Mouse (Mus musculus): ENCODE results near the gene Skap1. TPM values are rescaled to one million over a fixed set of nuclear protein-coding genes. Genes with fewer than 3 reads are reported as not detected.
A peak's percentile ranks its signal among the peaks of the same experiment; 100 is the strongest.

The Skap1 gene
- total and polyA plus RNA-seq, 3 experiments = 0.25 to 0.98 TPM; not detected in 1

GRCm38 (mm10) chr11:96576491-96577427 is 112.4 kb downstream of the Skap1 start:
- no peak for TF ChIP-seq CTCF (IDR thresholded peaks at IDR 0.05)
- no peak for TF ChIP-seq EP300 (IDR thresholded peaks at IDR 0.05; ENCODE audit: insufficient read depth, low read depth, low read length)
- no peak for TF ChIP-seq POLR2A (IDR thresholded peaks at IDR 0.05; ENCODE audit: insufficient read depth, low read depth, low read length)
- Histone ChIP-seq H3K36me3 (ENCODE audit: control insufficient read depth, insufficient read depth, low read length) (no peaks in the 10 kb centered on the region), H3K9ac (ENCODE audit: low read depth, low read length) (no peak overlapping the region), H3K4me1 (ENCODE audit: control insufficient read depth, insufficient read depth, low read length) (no peaks in the 10 kb centered on the region), H3K27ac (no peak overlapping the region), H3K79me2 (replicated peaks; ENCODE audit: control insufficient read depth, insufficient read depth, low read length) (no peaks in the 10 kb centered on the region), H3K27me3 (ENCODE audit: control insufficient read depth, insufficient read depth, low read length) (peaks cover 3% of the 10 kb centered on the region; the same call in 1 of the 2 replicates), H3K4me3 (no peak overlapping the region)
- DNase-seq = no peak
- 56% methylated on average over 14 of the region's 14 CpGs for WGBS
- intact Hi-C loops (cut with DNase I) = loop anchor here (5.0 kb wide), 1 partner anchor 46 kb away; no protein-coding TSS in a partner anchor

GRCm38 (mm10) chr11:96578551-96579283 is 114.3 kb downstream of the Skap1 start:
- H3K27me3 ChIP-seq (ENCODE audit: control insufficient read depth, insufficient read depth, low read length) = peaks cover 3% of the 10 kb centered on the region; the same call in 1 of the 2 replicates
- H3K9ac ChIP-seq (ENCODE audit: low read depth, low read length) = no peak overlapping the region
- WGBS = 31% methylated on average over 25 of the region's 25 CpGs

DNA sequence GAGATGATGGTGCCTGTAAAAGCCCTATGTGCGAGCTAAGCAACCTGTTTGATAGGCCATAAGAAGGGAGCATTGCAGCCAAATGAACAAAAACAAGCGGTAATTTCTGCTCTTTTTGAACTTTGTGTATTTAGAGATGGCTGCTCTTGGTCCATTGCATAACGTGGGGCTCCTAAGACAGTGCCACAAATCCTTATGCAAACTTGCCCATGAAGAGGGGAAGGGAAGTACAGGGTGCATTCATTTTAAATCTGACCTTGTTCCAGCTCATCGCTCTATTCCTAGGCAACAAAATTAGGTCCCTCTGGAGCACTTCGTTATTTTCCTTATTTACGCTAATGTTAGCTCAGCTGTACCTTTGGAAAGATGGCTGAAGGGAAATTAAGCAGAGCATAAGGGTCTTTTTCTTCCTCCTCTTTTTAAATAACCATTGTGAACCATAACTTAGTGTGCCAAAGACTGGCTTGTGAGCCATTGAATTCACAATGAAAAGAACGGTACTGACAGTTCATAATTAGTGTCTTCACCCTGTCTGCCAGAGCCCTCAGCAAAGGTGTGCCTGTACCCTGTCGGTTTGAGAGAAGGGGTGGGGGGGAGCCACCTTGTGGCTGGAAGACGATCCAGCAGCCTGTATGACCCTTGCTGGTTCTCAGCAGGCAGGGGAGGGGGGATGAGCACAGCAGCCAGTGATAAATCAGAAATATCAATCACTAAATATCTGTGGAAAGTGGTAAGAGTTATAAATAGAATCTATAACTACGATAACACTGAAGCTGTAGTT is 117.4 kb downstream of the Skap1 start:
- DNase-seq = peak in 1 of 2 experiments; percentile 20
- peak; percentile 64 for TF ChIP-seq CTCF (IDR thresholded peaks at IDR 0.05)
- TF ChIP-seq EP300 (IDR thresholded peaks at IDR 0.05; ENCODE audit: insufficient read depth, low read depth, low read length) = no peak
- no peak for TF ChIP-seq POLR2A (IDR thresholded peaks at IDR 0.05; ENCODE audit: insufficient read depth, low read depth, low read length)
- Histone ChIP-seq H3K36me3 (ENCODE audit: control insufficient read depth, insufficient read depth, low read length) (no peaks in the 10 kb centered on the region), H3K27ac (no peak overlapping the region), H3K27me3 (ENCODE audit: control insufficient read depth, insufficient read depth, low read length) (no peaks in the 10 kb centered on the region), H3K79me2 (replicated peaks; ENCODE audit: control insufficient read depth, insufficient read depth, low read length) (no peaks in the 10 kb centered on the region), H3K4me1 (ENCODE audit: control insufficient read depth, insufficient read depth, low read length) (no peaks in the 10 kb centered on the region), H3K4me3 (no peak overlapping the region), H3K9ac (ENCODE audit: low read depth, low read length) (no peak overlapping the region)
- intact Hi-C loops (cut with DNase I) = no loop called here
- WGBS = 57% methylated on average over 10 of the region's 10 CpGs

More at GRCm38 (mm10) chr11:96578551-96579283, 114.3 kb downstream of the Skap1 start:
- Histone ChIP-seq H3K79me2 (replicated peaks; ENCODE audit: control insufficient read depth, insufficient read depth, low read length) (no peaks in the 10 kb centered on the region), H3K4me1 (ENCODE audit: control insufficient read depth, insufficient read depth, low read length) (no peaks in the 10 kb centered on the region), H3K36me3 (ENCODE audit: control insufficient read depth, insufficient read depth, low read length) (no peaks in the 10 kb centered on the region), H3K4me3 (no peak overlapping the region), H3K27ac (no peak overlapping the region)
- intact Hi-C loops (cut with DNase I) = loop anchor here (5.0 kb wide), 1 partner anchor 44 kb away; no protein-coding TSS in a partner anchor
- TF ChIP-seq CTCF (IDR thresholded peaks at IDR 0.05) (no peak), EP300 (IDR thresholded peaks at IDR 0.05; ENCODE audit: insufficient read depth, low read depth, low read length) (no peak)
- DNase-seq = no peak

DNA sequence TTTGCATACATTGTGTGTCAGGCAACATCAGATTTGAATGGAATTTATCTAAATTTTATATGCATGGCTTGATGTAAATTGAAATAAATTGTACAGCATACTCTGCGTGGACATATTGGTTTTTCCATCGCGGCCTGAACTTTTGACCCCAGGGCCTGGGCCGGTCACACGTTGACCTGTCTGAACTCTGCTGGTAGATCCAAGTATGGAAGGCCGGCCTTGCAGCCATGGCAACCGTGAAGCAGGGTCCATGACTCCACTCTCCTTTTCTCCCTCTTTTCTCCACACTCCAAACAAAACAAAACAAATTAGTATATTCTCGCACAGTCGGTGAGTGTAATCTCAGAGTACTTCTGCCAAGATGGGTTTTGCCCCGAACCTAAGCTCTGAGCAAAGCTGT is 118.2 kb downstream of the Skap1 start:
- H3K4me3 ChIP-seq = no peak overlapping the region

GRCm38 (mm10) chr11:96589828-96590227 is 125.4 kb downstream of the Skap1 start:
- TF ChIP-seq EP300 (IDR thresholded peaks at IDR 0.05; ENCODE audit: insufficient read depth, low read depth, low read length) = no peak
- no peak for TF ChIP-seq CTCF (IDR thresholded peaks at IDR 0.05)
- TF ChIP-seq POLR2A (IDR thresholded peaks at IDR 0.05; ENCODE audit: insufficient read depth, low read depth, low read length) = no peak
- no peak for DNase-seq
- WGBS = 73% methylated on average over 3 of the region's 3 CpGs
- no peaks in the 10 kb centered on the region for H3K4me1 ChIP-seq (ENCODE audit: control insufficient read depth, insufficient read depth, low read length)
- no peak overlapping the region for H3K4me3 ChIP-seq
- H3K79me2 ChIP-seq (replicated peaks; ENCODE audit: control insufficient read depth, insufficient read depth, low read length) = no peaks in the 10 kb centered on the region
- H3K27me3 ChIP-seq (ENCODE audit: control insufficient read depth, insufficient read depth, low read length) = no peaks in the 10 kb centered on the region
- intact Hi-C loops (cut with DNase I) = no loop called here
- H3K27ac ChIP-seq = no peak overlapping the region
- H3K9ac ChIP-seq (ENCODE audit: low read depth, low read length) = no peak overlapping the region
- H3K36me3 ChIP-seq (ENCODE audit: control insufficient read depth, insufficient read depth, low read length) = no peaks in the 10 kb centered on the region; the same call in 1 of the 2 replicates

More for the DNA sequence above, 118.2 kb downstream of the Skap1 start:
- no peak for DNase-seq
- 69% methylated on average over 10 of the region's 10 CpGs for WGBS
- H3K9ac ChIP-seq (ENCODE audit: low read depth, low read length) = no peak overlapping the region
- no peak overlapping the region for H3K27ac ChIP-seq
- H3K27me3 ChIP-seq (ENCODE audit: control insufficient read depth, insufficient read depth, low read length) = no peaks in the 10 kb centered on the region
- no peak for TF ChIP-seq POLR2A (IDR thresholded peaks at IDR 0.05; ENCODE audit: insufficient read depth, low read depth, low read length)
- TF ChIP-seq EP300 (IDR thresholded peaks at IDR 0.05; ENCODE audit: insufficient read depth, low read depth, low read length) = no peak
- no peak for TF ChIP-seq CTCF (IDR thresholded peaks at IDR 0.05)
- no peaks in the 10 kb centered on the region for H3K36me3 ChIP-seq (ENCODE audit: control insufficient read depth, insufficient read depth, low read length)
- no peaks in the 10 kb centered on the region for H3K79me2 ChIP-seq (replicated peaks; ENCODE audit: control insufficient read depth, insufficient read depth, low read length)
- H3K4me1 ChIP-seq (ENCODE audit: control insufficient read depth, insufficient read depth, low read length) = no peaks in the 10 kb centered on the region
- intact Hi-C loops (cut with DNase I) = no loop called here
